Mouse (Mus musculus) bone marrow, adult 2 months (tissue): ENCODE results near the gene Pdzd7. TPM values are rescaled to one million over a fixed set of nuclear protein-coding genes. Genes with fewer than 3 reads are reported as not detected.

Experiments used
- H3K27ac ChIP-seq: fragments of 200-500 bp; 2 replicates; pipeline ENCODE4 v1.5.1; 2012; ENCODE audit warnings: low read depth, mild to moderate bottlenecking, control low read depth, inconsistent platforms, low read length; ENCODE audit not compliant: control insufficient read depth, poor library complexity, insufficient read depth
- H3K4me1 ChIP-seq: fragments of 200-500 bp; 2 replicates; pipeline ENCODE4 v1.6.1; 2011; ENCODE audit warnings: low read length; ENCODE audit not compliant: control insufficient read depth, insufficient read depth
- H3K4me3 ChIP-seq: fragments of 200-500 bp; replicated peaks from 2 replicates; pipeline ENCODE3; 2011; ENCODE audit warnings: mild to moderate bottlenecking, low read depth, low read length, control low read depth; ENCODE audit not compliant: control insufficient read depth
- CTCF ChIP-seq: fragments of 200-500 bp; IDR thresholded peaks from 2 replicates; pipeline ENCODE4 v1.5.1; 2011; ENCODE audit warnings: low read length, control low read depth; ENCODE audit not compliant: control insufficient read depth, insufficient read depth
- POLR2A ChIP-seq: fragments of 200-500 bp; IDR thresholded peaks from 2 replicates; pipeline ENCODE4 v1.6.1; 2011; ENCODE audit warnings: low read depth, mild to moderate bottlenecking, control low read depth, low read length, borderline replicate concordance; ENCODE audit not compliant: control insufficient read depth
- WGBS: fragments of 180-500 bp; shearing (Covaris S2); methylation state at CpG from one replicate; pipeline ENCODE4 v1.1.7; 2018; 5-methylcytosine and 5-hydroxymethylcytosine counted together
- polyA plus RNA-seq: library from polyadenylated mRNA; stranded (reverse); fragments of >200 nt; gene quantifications from 2 replicates; pipeline ENCODE4 v1.2.4, GENCODE M21; 2011; ENCODE audit warnings: low replicate concordance; ENCODE audit not compliant: missing spikeins, insufficient read depth, insufficient read length

Gene Pdzd7
- polyA plus RNA-seq, 1 experiment = not detected

GRCm38 (mm10) chr19:45076586-45077510 is 31.3 kb upstream of the Pdzd7 start:
- H3K4me1 ChIP-seq = peaks cover 1% of the 10 kb centered on the region; the same call in 1 of the 2 replicates
- WGBS = under 1% methylated on average over 62 of the region's 62 CpGs
- no peak overlapping the region; the same call in 1 of the 2 replicates for H3K27ac ChIP-seq
- TF ChIP-seq CTCF (peak; percentile 48), POLR2A (no peak)
- H3K4me3 ChIP-seq = peak overlapping the region; percentile 46

- Histone ChIP-seq H3K4me3 (peak overlapping the region; percentile 41), H3K4me1 (peaks cover 1% of the 10 kb centered on the region; the same call in 1 of the 2 replicates), H3K27ac (no peak overlapping the region)
- WGBS = 18% methylated on average over 17 of the region's 17 CpGs
- no peak for TF ChIP-seq POLR2A
- TF ChIP-seq CTCF = no peak
Observed at GRCm38 (mm10) chr19:45076036-45076575, 30.6 kb upstream of the Pdzd7 start.

GRCm38 (mm10) chr19:45075323-45076035 is 30.0 kb upstream of the Pdzd7 start:
- H3K4me1 ChIP-seq = peaks cover 1% of the 10 kb centered on the region; the same call in 1 of the 2 replicates
- peak overlapping the region; percentile 78 for H3K4me3 ChIP-seq
- WGBS = 1% methylated on average over 32 of the region's 32 CpGs
- H3K27ac ChIP-seq = peak overlapping the region; percentile 28
- TF ChIP-seq CTCF = 0 out of 2 replicates have a peak, but pooled peaks have one; percentile 12
- TF ChIP-seq POLR2A = no peak

- H3K4me3 ChIP-seq = peak within 1 kb of the TSS; percentile 78
- TF ChIP-seq POLR2A = peak; percentile 86; the same call in 1 of the 2 replicates
- no peak for TF ChIP-seq CTCF
- WGBS = under 1% methylated on average over 45 of the region's 45 CpGs
- peaks cover 1% of the 10 kb centered on the region; the same call in 1 of the 2 replicates for H3K4me1 ChIP-seq
- H3K27ac ChIP-seq = peak within 1 kb of the TSS; percentile 87
Observed at GRCm38 (mm10) chr19:45074580-45075322, 29.2 kb upstream of the Pdzd7 start, which contains the start of gene Kazald1. Gene Kazald1 (plus strand): TSS chr19:45075241.

GRCm38 (mm10) chr19:45073871-45074542 is 28.5 kb upstream of the Pdzd7 start:
- TF ChIP-seq CTCF (peak; percentile 92), POLR2A (no peak)
- Histone ChIP-seq H3K4me3 (peak overlapping the region; percentile 78), H3K27ac (no peak overlapping the region), H3K4me1 (peaks cover 1% of the 10 kb centered on the region; the same call in 1 of the 2 replicates)
- 4% methylated on average over 20 of the region's 20 CpGs for WGBS

- Histone ChIP-seq H3K27ac (no peak overlapping the region), H3K4me3 (no peak overlapping the region), H3K4me1 (no peaks in the 10 kb centered on the region)
- no peak for TF ChIP-seq CTCF
- no peak for TF ChIP-seq POLR2A
- 52% methylated on average over 7 of the region's 7 CpGs for WGBS
Observed at GRCm38 (mm10) chr19:45067758-45068510, 22.4 kb upstream of the Pdzd7 start.
